Mouse (Mus musculus) neural tube, embryonic 12.5 days (tissue): ENCODE measurements around the gene Dut. TPM values are rescaled to one million over a fixed set of nuclear protein-coding genes. Genes with fewer than 3 reads are reported as not detected.

Experiments used
- polyA plus RNA-seq: library from polyadenylated mRNA; unstranded; fragments of >200 nt; fragmentation: Nextera tagmentation; extraction: Ambion mirVana; gene quantifications from 2 replicates; pipeline ENCODE4 v1.2.1, GENCODE M21; 2016

The Dut gene
- polyA plus RNA-seq, 1 experiment from 2014 or later, result 105 TPM

Other genes starting within 250 kb of the Dut start
- gene Slc24a5, start 179.1 kb upstream of the Dut start, polyA plus RNA-seq, result 3.2 and 4.9 TPM in 2 replicates
- 257 and 259 TPM in 2 replicates for gene Myef2, start 123.5 kb upstream of the Dut start, polyA plus RNA-seq
- 0.59 and 1.0 TPM in 2 replicates for gene Ctxn2, start 110.5 kb upstream of the Dut start, polyA plus RNA-seq
- 0.04 and 0.10 TPM in 2 replicates for gene Slc12a1, start 94.7 kb upstream of the Dut start, polyA plus RNA-seq